Mouse (Mus musculus): ENCODE measurements around the gene Hmg20b.
A peak's percentile ranks its signal among the peaks of the same experiment; 100 is the strongest.

- peak; percentile 97 for TF ChIP-seq CTCF (IDR thresholded peaks at IDR 0.05; ENCODE audit: insufficient read depth, low read length)
- no peak for TF ChIP-seq POLR2A (IDR thresholded peaks at IDR 0.05; ENCODE audit: borderline replicate concordance, extremely low read depth, low read depth, low read length)
Measured at GRCm38 (mm10) chr10:81395127-81395526, 44.8 kb upstream of the Hmg20b start.

Data from lung, adult 2 months (tissue).